Comparison of ENCODE assay signal across 10 mouse cellular contexts in genomic region chrX:103443755-103444154, GRCm38 (mm10). TPM values are rescaled to one million over a fixed set of nuclear protein-coding genes. Genes with fewer than 3 reads are reported as not detected.
A peak's percentile ranks its signal among the peaks of the same experiment; 100 is the strongest.
DNase-seq lines count a peak whose midpoint lies in the region; ATAC-seq and TF ChIP-seq lines count a peak whose summit lies in the region.
"Had no signal": no experiment of that assay in that cellular context is flagged by ENCODE, and none has a peak within 500 bp of the region (broad histone marks: within the 10 kb centered on the region; RNA-seq: fewer than 3 reads in every experiment).

No protein-coding gene starts in this region.

- peak; percentile 46; the same call in 1 of the 2 replicates for TF ChIP-seq CTCF in brain, embryonic 14.5 days (IDR thresholded peaks at IDR 0.05; ENCODE audit: borderline replicate concordance, extremely low read depth, insufficient read depth, insufficient read length)

- DNase-seq in forebrain, embryonic 14.5 days (ENCODE audit: low spot score) = peak; percentile 63
- peak; percentile 4 for DNase-seq in liver, embryonic 13.5 days
- no peak for DNase-seq in liver, embryonic 11.5 days (ENCODE audit: low spot score)
- DNase-seq in brain, embryonic 14.5 days (ENCODE audit: low read depth) = peak; percentile 58
- peak; percentile 8 for DNase-seq in large intestine, adult 2 months (ENCODE audit: low read depth, low spot score)
- DNase-seq in Muller cell, postnatal 12 days (ENCODE audit: inconsistent ontology term) = no peak
- no peak for DNase-seq in testis, postnatal 14 days (ENCODE audit: low spot score)

- H3K36me3 ChIP-seq in forebrain, embryonic 14.5 days (ENCODE audit: control insufficient read depth, insufficient read depth, low read length) = no peaks in the 10 kb centered on the region
- H3K36me3 ChIP-seq in forebrain, embryonic 15.5 days = no peaks in the 10 kb centered on the region
- H3K36me3 ChIP-seq in liver, embryonic 13.5 days = no peaks in the 10 kb centered on the region
- H3K36me3 ChIP-seq in liver, embryonic 11.5 days (ENCODE audit: control insufficient read depth, insufficient read depth, low read length) = no peaks in the 10 kb centered on the region
- H3K36me3 ChIP-seq: hindbrain, embryonic 15.5 days had no signal

- H3K27ac ChIP-seq in forebrain, embryonic 14.5 days (ENCODE audit: low read depth, low read length) = no peak overlapping the region
- H3K27ac ChIP-seq in forebrain, embryonic 15.5 days (replicated peaks) = no peak overlapping the region
- H3K27ac ChIP-seq in liver, embryonic 13.5 days = no peak overlapping the region
- no peak overlapping the region for H3K27ac ChIP-seq in liver, embryonic 11.5 days (ENCODE audit: low read depth, low read length)
- H3K27ac ChIP-seq: hindbrain, embryonic 15.5 days had no signal

- TF ChIP-seq POLR2A in brain, embryonic 14.5 days (IDR thresholded peaks at IDR 0.05; ENCODE audit: borderline replicate concordance, extremely low read depth, insufficient read depth, insufficient read length, poor library complexity, severe bottlenecking) = no peak

- H3K27me3 ChIP-seq in forebrain, embryonic 14.5 days (replicated peaks; ENCODE audit: control insufficient read depth, insufficient read depth, low read length) = peaks cover 11% of the 10 kb centered on the region; the same call in 1 of the 2 replicates
- peaks cover 29% of the 10 kb centered on the region; the same call in 1 of the 2 replicates for H3K27me3 ChIP-seq in forebrain, embryonic 15.5 days
- peaks cover 43% of the 10 kb centered on the region for H3K27me3 ChIP-seq in liver, embryonic 13.5 days
- H3K27me3 ChIP-seq in liver, embryonic 11.5 days (replicated peaks; ENCODE audit: control insufficient read depth, insufficient read depth, low read length) = peaks cover 36% of the 10 kb centered on the region

- no peak for ATAC-seq in forebrain, embryonic 14.5 days
- ATAC-seq in forebrain, embryonic 15.5 days (replicated peaks) = no peak
- ATAC-seq in liver, embryonic 13.5 days (ENCODE audit: low read depth) = no peak
- ATAC-seq in liver, embryonic 11.5 days (replicated peaks; ENCODE audit: low FRiP score) = no peak

- no peak overlapping the region for H3K4me3 ChIP-seq in forebrain, embryonic 14.5 days (ENCODE audit: low read depth, low read length)
- H3K4me3 ChIP-seq in forebrain, embryonic 15.5 days = no peak overlapping the region
- H3K4me3 ChIP-seq in liver, embryonic 13.5 days (replicated peaks) = no peak overlapping the region
- H3K4me3 ChIP-seq in liver, embryonic 11.5 days (ENCODE audit: low read depth, low read length) = no peak overlapping the region
- H3K4me3 ChIP-seq: hindbrain, embryonic 15.5 days had no signal

- no peaks in the 10 kb centered on the region for H3K4me1 ChIP-seq in forebrain, embryonic 14.5 days (ENCODE audit: control insufficient read depth, insufficient read depth, low read length)
- H3K4me1 ChIP-seq in forebrain, embryonic 15.5 days = peaks cover 9% of the 10 kb centered on the region
- no peaks in the 10 kb centered on the region for H3K4me1 ChIP-seq in liver, embryonic 13.5 days (replicated peaks)
- H3K4me1 ChIP-seq in liver, embryonic 11.5 days (replicated peaks; ENCODE audit: control insufficient read depth, insufficient read depth, low read length) = no peaks in the 10 kb centered on the region

- no peaks in the 10 kb centered on the region for H3K9me3 ChIP-seq in forebrain, embryonic 14.5 days (replicated peaks; ENCODE audit: control insufficient read depth, low read length)
- H3K9me3 ChIP-seq in forebrain, embryonic 15.5 days = no peaks in the 10 kb centered on the region
- no peaks in the 10 kb centered on the region for H3K9me3 ChIP-seq in liver, embryonic 13.5 days (replicated peaks)
- H3K9me3 ChIP-seq in liver, embryonic 11.5 days (ENCODE audit: control insufficient read depth, low read length) = no peaks in the 10 kb centered on the region
- H3K9me3 ChIP-seq: hindbrain, embryonic 15.5 days had no signal

- H3K4me2 ChIP-seq in forebrain, embryonic 14.5 days (ENCODE audit: low read length) = no peak overlapping the region
- H3K4me2 ChIP-seq in forebrain, embryonic 15.5 days (replicated peaks) = no peak overlapping the region
- no peak overlapping the region for H3K4me2 ChIP-seq in liver, embryonic 13.5 days
- no peak overlapping the region for H3K4me2 ChIP-seq in liver, embryonic 11.5 days
- H3K4me2 ChIP-seq: hindbrain, embryonic 15.5 days had no signal

- 33% methylated on average over 7 of the region's 7 CpGs for WGBS in forebrain, embryonic 14.5 days
- 40% methylated on average over 7 of the region's 7 CpGs for WGBS in forebrain, embryonic 15.5 days
- 27% methylated on average over 7 of the region's 7 CpGs for WGBS in liver, embryonic 13.5 days (ENCODE audit: insufficient replicate concordance)
- WGBS in liver, embryonic 11.5 days = 29% methylated on average over 7 of the region's 7 CpGs
- 25% methylated on average over 7 of the region's 7 CpGs for WGBS in large intestine, adult 2 months

- H3K9ac ChIP-seq in forebrain, embryonic 14.5 days (ENCODE audit: low read length) = no peak overlapping the region
- no peak overlapping the region for H3K9ac ChIP-seq in forebrain, embryonic 15.5 days (replicated peaks)
- no peak overlapping the region for H3K9ac ChIP-seq in liver, embryonic 13.5 days
- no peak overlapping the region for H3K9ac ChIP-seq in liver, embryonic 11.5 days (ENCODE audit: low read depth, low read length)
- H3K9ac ChIP-seq: hindbrain, embryonic 15.5 days had no signal

RNA-seq across cellular contexts. Expression of gene Gm26992, which starts 21.9 kb away (rescaled TPM):
- not detected in 2 replicates for polyA plus RNA-seq in forebrain, embryonic 14.5 days (2014; fragmentation: Nextera tagmentation; extraction: Ambion mirVana)
- not detected in 2 replicates for polyA plus RNA-seq in forebrain, embryonic 15.5 days (2015; fragmentation: Nextera tagmentation; extraction: Ambion mirVana)
- polyA plus RNA-seq in liver, embryonic 13.5 days (2015; fragmentation: Nextera tagmentation; extraction: Ambion mirVana) = not detected in 2 replicates
- polyA plus RNA-seq in liver, embryonic 11.5 days (2014; fragmentation: Nextera tagmentation; extraction: Ambion mirVana) = not detected in 2 replicates
- polyA plus RNA-seq in brain, embryonic 14.5 days (2012; rRNA removed) = 0.28 and 0.56 TPM in 2 replicates
- polyA plus RNA-seq in large intestine, adult 2 months (2012; rRNA removed) = 0.27 and 0.37 TPM in 2 replicates
- polyA plus RNA-seq: hindbrain, embryonic 15.5 days; neural tube, embryonic 14.5 days had no signal

RNA-seq across cellular contexts. Expression of gene Tsx, which starts 29.5 kb away (rescaled TPM):
- not detected in 2 replicates for polyA plus RNA-seq in forebrain, embryonic 14.5 days (2014; fragmentation: Nextera tagmentation; extraction: Ambion mirVana)
- polyA plus RNA-seq in forebrain, embryonic 15.5 days (2015; fragmentation: Nextera tagmentation; extraction: Ambion mirVana) = 0.47 and 0.73 TPM in 2 replicates
- polyA plus RNA-seq in liver, embryonic 13.5 days (2015; fragmentation: Nextera tagmentation; extraction: Ambion mirVana) = not detected in 2 replicates
- polyA plus RNA-seq in liver, embryonic 11.5 days (2014; fragmentation: Nextera tagmentation; extraction: Ambion mirVana) = not detected in 2 replicates
- polyA plus RNA-seq in brain, embryonic 14.5 days (2012; rRNA removed) = 1.2 and 1.4 TPM in 2 replicates
- 0.21 and 0.32 TPM in 2 replicates for polyA plus RNA-seq in large intestine, adult 2 months (2012; rRNA removed)

Comparison
In these comparisons a context has a peak if more than half of its experiments do, and no peak if none do; other contexts are left out.
1. DNase-seq: peak in forebrain, embryonic 14.5 days (single experiment), liver, embryonic 13.5 days (single experiment), brain, embryonic 14.5 days (single experiment) and large intestine, adult 2 months (single experiment); none in liver, embryonic 11.5 days (single experiment), Muller cell, postnatal 12 days (single experiment) and testis, postnatal 14 days (single experiment).